Mouse (Mus musculus) adrenal gland, postnatal 0 days (tissue): ENCODE results near the gene Vmn1r50. TPM values are rescaled to one million over a fixed set of nuclear protein-coding genes. Genes with fewer than 3 reads are reported as not detected.

Source experiments
- polyA plus RNA-seq: library from polyadenylated mRNA; unstranded; fragments of >200 nt; fragmentation: Nextera tagmentation; extraction: Ambion mirVana; gene quantifications from 2 replicates; pipeline ENCODE4 v1.2.1, GENCODE M21; 2015

Vmn1r50 gene
- polyA plus RNA-seq = not detected in 2 replicates

GRCm38 (mm10) chr6:90101130-90101529 lies at the start of gene Vmn1r50:
Gene Vmn1r50 (plus strand): TSS chr6:90101430.

GRCm38 (mm10) chr6:90078406-90078805 lies 22.8 kb upstream of the Vmn1r50 start, which contains the start of gene Vmn1r49:
Gene Vmn1r49 (minus strand): TSS chr6:90078506.

GRCm38 (mm10) chr6:90122296-90122695 lies 21.1 kb downstream of the Vmn1r50 start, which contains the start of gene Vmn1r51:
Gene Vmn1r51 (plus strand): TSS chr6:90122596.

Other genes with a start within 250 kb of the Vmn1r50 start
- not detected in 2 replicates for gene Vmn1r42, start 225.0 kb upstream of the Vmn1r50 start, polyA plus RNA-seq
- 0.01 TPM in 1 of 2 replicates, not detected in the other for gene Vmn1r43, start 225.0 kb upstream of the Vmn1r50 start, polyA plus RNA-seq
- gene Vmn1r44, start 217.8 kb upstream of the Vmn1r50 start, polyA plus RNA-seq = not detected in 2 replicates
- not detected in 2 replicates for gene Vmn1r45, start 160.8 kb upstream of the Vmn1r50 start, polyA plus RNA-seq
- gene Vmn1r46, start 132.1 kb upstream of the Vmn1r50 start, polyA plus RNA-seq = not detected in 2 replicates
- not detected in 2 replicates for gene Vmn1r47, start 85.3 kb upstream of the Vmn1r50 start, polyA plus RNA-seq
- gene Vmn1r48, start 64.6 kb upstream of the Vmn1r50 start, polyA plus RNA-seq = not detected in 2 replicates
- not detected in 2 replicates for gene Vmn1r49, start 22.9 kb upstream of the Vmn1r50 start, polyA plus RNA-seq
- gene Vmn1r51, start 21.2 kb downstream of the Vmn1r50 start, polyA plus RNA-seq = 0.03 TPM in 1 of 2 replicates, not detected in the other
- not detected in 2 replicates for gene Vmn1r52, start 73.4 kb downstream of the Vmn1r50 start, polyA plus RNA-seq
- gene V1ra8, start 101.4 kb downstream of the Vmn1r50 start, polyA plus RNA-seq = not detected in 2 replicates
- 0.15 TPM in 1 of 2 replicates, not detected in the other for gene Vmn1r53, start 123.0 kb downstream of the Vmn1r50 start, polyA plus RNA-seq
- not detected in 2 replicates for gene Vmn1r54, start 144.9 kb downstream of the Vmn1r50 start, polyA plus RNA-seq
- not detected in 2 replicates for gene BC048671, start 199.8 kb downstream of the Vmn1r50 start, polyA plus RNA-seq
- gene Chst13, start 223.8 kb downstream of the Vmn1r50 start, polyA plus RNA-seq = 0.59 and 0.68 TPM in 2 replicates
- gene Uroc1, start 231.9 kb downstream of the Vmn1r50 start, polyA plus RNA-seq = 1.4 TPM in 2 replicates